Mouse (Mus musculus): ENCODE measurements around the gene Immp1l.

The Immp1l gene

GRCm38 (mm10) chr2:105903896-105904756 lies at the start of gene Immp1l, which contains the start of gene Elp4:
Gene Immp1l, plus strand, starts transcription at chr2:105904638.
Gene Elp4, minus strand, starts transcription at chr2:105904564.
- ATAC-seq (ENCODE audit: insufficient number of reproducible peaks, low FRiP score, low TSS enrichment): peak; percentile 100

DNA sequence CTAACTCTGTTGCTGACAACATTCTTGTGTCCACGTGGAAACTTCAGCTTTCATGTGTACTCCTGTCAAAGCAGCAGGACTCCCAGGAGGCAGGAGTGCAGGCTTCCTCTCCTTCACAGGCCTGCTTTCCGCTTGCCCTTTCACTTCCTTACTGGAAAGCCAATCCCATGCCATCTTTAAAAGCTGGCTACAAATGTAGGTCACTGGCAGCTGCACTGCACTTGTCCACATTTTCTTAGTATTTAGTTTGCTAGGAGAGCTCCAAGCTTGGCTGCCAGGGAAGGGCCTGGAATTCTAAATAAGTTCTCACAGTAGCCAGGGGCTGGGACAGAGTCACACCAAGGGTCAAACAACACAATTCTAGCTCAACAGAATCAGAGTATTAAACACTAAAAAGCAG lies 49.7 kb upstream of the Immp1l start:
- peak; percentile 81 for ATAC-seq (ENCODE audit: insufficient number of reproducible peaks, low FRiP score, low TSS enrichment)

DNA sequence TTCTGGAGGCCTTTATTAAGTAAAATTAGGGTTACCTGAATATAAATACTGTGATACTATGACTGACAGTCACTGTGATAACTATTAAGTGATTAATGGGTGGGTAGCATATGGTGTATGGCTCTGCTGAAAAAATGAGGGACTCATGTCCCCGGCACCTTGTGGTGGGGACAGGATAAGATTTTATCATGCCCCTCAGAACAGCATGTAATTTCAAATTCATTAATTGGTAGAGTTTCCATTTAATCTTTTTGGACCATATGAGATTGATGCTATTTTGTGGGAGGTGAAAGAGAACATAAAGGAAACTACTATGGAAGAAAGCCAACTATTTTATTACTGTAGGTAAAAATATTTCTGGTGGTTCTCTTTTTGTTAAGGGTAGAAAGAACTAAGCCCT lies 31.0 kb upstream of the Immp1l start:
- ATAC-seq (ENCODE audit: insufficient number of reproducible peaks, low FRiP score, low TSS enrichment): no peak

GRCm38 (mm10) chr2:105890816-105891215 lies 13.6 kb upstream of the Immp1l start:
- no peak for ATAC-seq (ENCODE audit: insufficient number of reproducible peaks, low FRiP score, low TSS enrichment)

DNA sequence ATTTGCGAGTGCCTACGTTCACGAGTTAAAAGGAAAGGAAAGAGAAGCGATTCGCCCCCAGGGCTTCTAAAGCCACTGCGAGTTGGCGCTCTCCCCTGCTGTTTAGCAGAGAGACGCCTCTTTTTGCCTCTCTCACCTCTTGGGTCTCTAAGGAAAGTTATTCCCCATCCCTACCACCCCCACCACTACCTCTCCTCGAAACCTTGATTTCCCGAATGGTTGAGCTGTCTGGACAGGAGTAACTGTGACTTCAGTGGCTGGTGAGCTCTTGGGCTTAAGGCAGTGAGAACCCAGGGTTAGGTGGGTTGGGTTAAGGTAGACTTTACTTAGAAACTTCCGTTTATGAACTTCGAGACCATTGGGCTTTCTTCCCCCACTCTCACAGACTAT lies 314 bp downstream of the Immp1l start:
- ATAC-seq (ENCODE audit: insufficient number of reproducible peaks, low FRiP score, low TSS enrichment): peak; percentile 47

GRCm38 (mm10) chr2:105908351-105908750 lies 3.9 kb downstream of the Immp1l start:
- ATAC-seq (ENCODE audit: insufficient number of reproducible peaks, low FRiP score, low TSS enrichment): no peak

GRCm38 (mm10) chr2:105910611-105911010 lies 6.2 kb downstream of the Immp1l start:
- ATAC-seq (ENCODE audit: insufficient number of reproducible peaks, low FRiP score, low TSS enrichment): no peak

GRCm38 (mm10) chr2:105913655-105914366 lies 9.4 kb downstream of the Immp1l start:
- ATAC-seq (ENCODE audit: insufficient number of reproducible peaks, low FRiP score, low TSS enrichment): no peak

DNA sequence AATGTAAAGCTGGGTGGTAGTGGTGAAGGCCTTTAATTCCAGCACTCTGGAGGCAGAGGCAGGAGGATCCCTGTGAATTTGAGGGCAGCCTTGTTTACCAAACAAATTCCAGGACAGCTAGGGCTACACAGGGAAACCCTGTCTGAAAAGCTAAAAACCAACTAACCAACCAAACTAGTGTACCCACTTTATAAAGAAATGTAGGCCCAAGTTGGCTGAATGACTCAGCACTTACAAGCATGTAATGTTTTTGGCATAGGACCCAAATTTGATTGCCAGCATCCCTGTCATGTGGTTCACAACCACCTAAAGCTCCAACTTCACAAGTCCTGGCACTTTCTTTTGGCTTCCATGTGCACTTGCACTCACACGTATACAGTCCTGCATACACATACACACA lies 12.2 kb downstream of the Immp1l start:
- ATAC-seq (ENCODE audit: insufficient number of reproducible peaks, low FRiP score, low TSS enrichment): no peak

- ATAC-seq (ENCODE audit: insufficient number of reproducible peaks, low FRiP score, low TSS enrichment): no peak
Measured at GRCm38 (mm10) chr2:105917623-105918346, 13.3 kb downstream of the Immp1l start.

DNA sequence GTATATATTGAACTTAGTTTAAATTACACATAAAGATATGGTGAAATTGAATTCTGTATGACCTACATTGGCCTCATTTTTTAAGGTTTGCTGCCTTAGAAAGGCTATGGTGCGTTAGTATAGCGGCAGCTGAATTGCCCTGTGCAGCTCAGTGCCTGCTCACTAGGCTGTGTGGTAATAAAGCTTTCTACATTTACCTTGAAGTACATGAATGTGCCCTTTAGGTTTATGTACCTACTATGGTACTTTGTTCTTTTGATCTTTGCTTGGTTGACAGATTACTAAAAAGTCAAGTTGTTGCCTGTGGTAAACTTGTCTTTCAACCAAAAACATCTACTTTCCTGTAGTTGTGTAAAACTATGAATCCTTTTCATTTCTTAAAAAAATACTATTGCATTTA lies 45.7 kb downstream of the Immp1l start:
- ATAC-seq (ENCODE audit: insufficient number of reproducible peaks, low FRiP score, low TSS enrichment): no peak

DNA sequence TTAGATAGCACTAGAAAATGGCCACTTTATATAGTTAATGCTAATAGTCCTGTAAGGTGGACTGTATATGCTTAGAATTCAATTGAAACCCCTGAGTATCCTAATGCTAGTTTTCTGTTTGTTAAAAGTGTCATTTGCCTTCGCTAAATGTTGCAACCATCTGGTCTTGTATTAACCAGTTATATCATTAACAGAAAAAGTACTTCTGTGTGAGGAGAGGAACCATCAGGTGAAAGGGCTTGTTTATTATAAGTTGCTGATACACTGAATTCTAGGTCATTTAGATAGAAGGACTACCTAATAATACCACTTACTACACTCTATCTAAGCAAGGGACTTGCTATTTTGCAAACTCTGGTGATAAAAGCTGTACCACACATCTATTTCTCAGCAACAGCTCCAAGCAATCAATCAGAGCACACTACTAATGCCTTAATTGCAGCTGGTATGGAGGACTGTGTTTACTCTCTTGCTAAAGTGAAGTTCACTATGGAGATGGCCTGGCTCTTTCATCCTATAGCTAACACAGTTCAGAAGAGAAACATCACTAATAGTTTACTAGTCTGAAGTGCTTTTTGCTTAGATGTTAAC lies 47.0 kb downstream of the Immp1l start:
- no peak for ATAC-seq (ENCODE audit: insufficient number of reproducible peaks, low FRiP score, low TSS enrichment)

- no peak for ATAC-seq (ENCODE audit: insufficient number of reproducible peaks, low FRiP score, low TSS enrichment)
Measured at GRCm38 (mm10) chr2:105953862-105954261, 49.4 kb downstream of the Immp1l start.

GRCm38 (mm10) chr2:105963447-105963846 lies 59.0 kb downstream of the Immp1l start:
- ATAC-seq (ENCODE audit: insufficient number of reproducible peaks, low FRiP score, low TSS enrichment): no peak

GRCm38 (mm10) chr2:105973941-105974340 lies 69.5 kb downstream of the Immp1l start:
- no peak for ATAC-seq (ENCODE audit: insufficient number of reproducible peaks, low FRiP score, low TSS enrichment)

- ATAC-seq (ENCODE audit: insufficient number of reproducible peaks, low FRiP score, low TSS enrichment): peak; percentile 59; the same call in 1 of the 2 replicates
Measured at GRCm38 (mm10) chr2:105978065-105978464, 73.6 kb downstream of the Immp1l start.

GRCm38 (mm10) chr2:105985206-105985605 lies 80.8 kb downstream of the Immp1l start:
- no peak for ATAC-seq (ENCODE audit: insufficient number of reproducible peaks, low FRiP score, low TSS enrichment)

- no peak for ATAC-seq (ENCODE audit: insufficient number of reproducible peaks, low FRiP score, low TSS enrichment)
Measured at GRCm38 (mm10) chr2:105987131-105987530, 82.7 kb downstream of the Immp1l start.

GRCm38 (mm10) chr2:105987999-105988398 lies 83.6 kb downstream of the Immp1l start:
- ATAC-seq (ENCODE audit: insufficient number of reproducible peaks, low FRiP score, low TSS enrichment): no peak

Data from cerebellum, adult (tissue).